Mouse (Mus musculus) testis, adult 2 months (tissue): ENCODE results near the gene Mtf1. TPM values are rescaled to one million over a fixed set of nuclear protein-coding genes. Genes with fewer than 3 reads are reported as not detected.

Experiments used
- H3K27ac ChIP-seq: fragments of 200-500 bp; 2 replicates; pipeline ENCODE4 v1.5.1; 2012; ENCODE audit warnings: low read depth, low read length; ENCODE audit not compliant: control insufficient read depth, insufficient read depth
- H3K27me3 ChIP-seq: fragments of 200-500 bp; 2 replicates; pipeline ENCODE4 v1.6.1; 2012; ENCODE audit warnings: mild to moderate bottlenecking, low read length, moderate library complexity; ENCODE audit not compliant: control insufficient read depth, insufficient read depth
- H3K36me3 ChIP-seq: fragments of 200-500 bp; 2 replicates; pipeline ENCODE4 v1.6.1; 2012; ENCODE audit warnings: mild to moderate bottlenecking, low read length; ENCODE audit not compliant: control insufficient read depth, insufficient read depth
- H3K4me1 ChIP-seq: fragments of 200-500 bp; 2 replicates; pipeline ENCODE4 v1.6.1; 2012; ENCODE audit warnings: low read length; ENCODE audit not compliant: control insufficient read depth, insufficient read depth
- H3K4me3 ChIP-seq: fragments of 200-500 bp; 2 replicates; pipeline ENCODE4 v1.5.1; 2012; ENCODE audit warnings: low read depth, mild to moderate bottlenecking, low read length, moderate library complexity, mixed read lengths; ENCODE audit not compliant: control insufficient read depth
- CTCF ChIP-seq: fragments of 200-500 bp; IDR thresholded peaks from 2 replicates; pipeline ENCODE4 v1.5.1; 2012; ENCODE audit warnings: low read depth, mild to moderate bottlenecking, inconsistent platforms, low read length, moderate library complexity; ENCODE audit not compliant: control insufficient read depth, insufficient read depth, insufficient replicate concordance
- POLR2A ChIP-seq: fragments of 200-500 bp; IDR thresholded peaks from 2 replicates; pipeline ENCODE4 v1.6.1; 2012; ENCODE audit warnings: low read depth, mild to moderate bottlenecking, inconsistent platforms, low read length, moderate library complexity; ENCODE audit not compliant: control insufficient read depth
- polyA plus RNA-seq: library from polyadenylated mRNA; depleted of rRNA; stranded (reverse); fragments of >200 nt; gene quantifications from 2 replicates; pipeline ENCODE4 v1.2.3, GENCODE M21; 2012

Mtf1 gene
- polyA plus RNA-seq, 1 experiment: 64.0 TPM

- no peaks in the 10 kb centered on the region for H3K27me3 ChIP-seq
- H3K27ac ChIP-seq: no peak overlapping the region
- H3K4me3 ChIP-seq: no peak overlapping the region
- H3K36me3 ChIP-seq: peaks cover 4% of the 10 kb centered on the region
- TF ChIP-seq CTCF: no peak
- no peak for TF ChIP-seq POLR2A
- H3K4me1 ChIP-seq: no peaks in the 10 kb centered on the region; the same call in 1 of the 2 replicates
These were observed 16.9 kb downstream of the Mtf1 start for GRCm38 (mm10) chr4:124818832-124819231.

- TF ChIP-seq POLR2A (no peak), CTCF (no peak)
- no peak overlapping the region for H3K4me3 ChIP-seq
- no peaks in the 10 kb centered on the region for H3K27me3 ChIP-seq
- H3K36me3 ChIP-seq: peaks cover 5% of the 10 kb centered on the region
- H3K4me1 ChIP-seq: no peaks in the 10 kb centered on the region
- H3K27ac ChIP-seq: no peak overlapping the region
These were observed 23.1 kb downstream of the Mtf1 start for GRCm38 (mm10) chr4:124824967-124825366.

- Histone ChIP-seq H3K4me1 (no peaks in the 10 kb centered on the region), H3K27ac (no peak overlapping the region), H3K27me3 (no peaks in the 10 kb centered on the region), H3K36me3 (peaks cover 5% of the 10 kb centered on the region), H3K4me3 (no peak overlapping the region)
- TF ChIP-seq CTCF: no peak
- no peak for TF ChIP-seq POLR2A
These were observed 23.6 kb downstream of the Mtf1 start for GRCm38 (mm10) chr4:124825371-124825965.

- no peak for TF ChIP-seq CTCF
- TF ChIP-seq POLR2A: no peak
- H3K27ac ChIP-seq: no peak overlapping the region
- H3K27me3 ChIP-seq: no peaks in the 10 kb centered on the region
- H3K4me3 ChIP-seq: no peak overlapping the region
- peaks cover 4% of the 10 kb centered on the region for H3K36me3 ChIP-seq
- H3K4me1 ChIP-seq: no peaks in the 10 kb centered on the region
These were observed 27.8 kb downstream of the Mtf1 start for GRCm38 (mm10) chr4:124829671-124830070.

- Histone ChIP-seq H3K4me1 (no peaks in the 10 kb centered on the region), H3K27me3 (no peaks in the 10 kb centered on the region), H3K36me3 (peaks cover 1% of the 10 kb centered on the region), H3K4me3 (no peak overlapping the region), H3K27ac (no peak overlapping the region)
- TF ChIP-seq POLR2A (no peak), CTCF (no peak)
These were observed 30.9 kb downstream of the Mtf1 start for GRCm38 (mm10) chr4:124832796-124833195.

GRCm38 (mm10) chr4:124838035-124838700 lies 36.3 kb downstream of the Mtf1 start:
- no peak overlapping the region for H3K4me3 ChIP-seq
- no peaks in the 10 kb centered on the region for H3K4me1 ChIP-seq
- H3K27me3 ChIP-seq: no peaks in the 10 kb centered on the region
- TF ChIP-seq CTCF (no peak), POLR2A (no peak)
- no peak overlapping the region for H3K27ac ChIP-seq
- peaks cover 1% of the 10 kb centered on the region for H3K36me3 ChIP-seq

- Histone ChIP-seq H3K36me3 (no peaks in the 10 kb centered on the region; the same call in none of the 2 replicates), H3K4me1 (no peaks in the 10 kb centered on the region), H3K27ac (no peak overlapping the region), H3K27me3 (no peaks in the 10 kb centered on the region), H3K4me3 (no peak overlapping the region)
- TF ChIP-seq CTCF (peak; percentile 19; the same call in 1 of the 2 replicates), POLR2A (no peak)
These were observed 39.1 kb downstream of the Mtf1 start for GRCm38 (mm10) chr4:124840998-124841397.

GRCm38 (mm10) chr4:124843493-124843892 lies 41.6 kb downstream of the Mtf1 start:
- no peaks in the 10 kb centered on the region for H3K27me3 ChIP-seq
- TF ChIP-seq CTCF (peak; percentile 81; the same call in 1 of the 2 replicates), POLR2A (no peak)
- H3K4me3 ChIP-seq: no peak overlapping the region
- H3K27ac ChIP-seq: no peak overlapping the region
- H3K36me3 ChIP-seq: no peaks in the 10 kb centered on the region; the same call in none of the 2 replicates
- H3K4me1 ChIP-seq: peaks cover 3% of the 10 kb centered on the region; the same call in 1 of the 2 replicates
